ENCODE assay signal across 13 mouse cellular contexts in the genomic region with DNA sequence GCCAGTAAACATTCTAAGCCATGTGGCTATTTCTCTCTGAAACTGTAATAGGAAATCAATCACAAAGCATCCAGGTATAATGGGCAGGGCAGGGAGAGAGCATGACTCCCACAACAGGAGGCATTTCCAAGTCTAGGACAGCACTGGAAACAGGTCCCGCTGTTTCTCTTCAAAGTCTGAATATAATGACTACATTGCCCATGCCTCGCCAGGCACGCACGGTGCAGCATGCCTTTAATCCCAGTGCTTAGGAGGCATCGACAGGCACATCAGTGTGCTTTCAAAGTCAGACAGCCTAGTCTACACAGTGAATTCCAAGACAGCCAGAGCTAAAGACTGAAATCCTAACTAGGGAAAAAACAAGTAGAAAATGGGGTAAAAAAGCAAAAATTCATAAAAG. TPM values are rescaled to one million over a fixed set of nuclear protein-coding genes. Genes with fewer than 3 reads are reported as not detected.
DNase-seq lines count a peak whose midpoint lies in the region; ATAC-seq and TF ChIP-seq lines count a peak whose summit lies in the region.
"Had no signal": no experiment of that assay in that cellular context is flagged by ENCODE, and none has a peak within 500 bp of the region (broad histone marks: within the 10 kb centered on the region; RNA-seq: fewer than 3 reads in every experiment).

No protein-coding gene starts in this region.

- no peak for TF ChIP-seq POLR2A in cortical plate, adult 2 months (IDR thresholded peaks at IDR 0.05; ENCODE audit: extremely low read depth, insufficient read depth, low read length)

- TF ChIP-seq CTCF in cortical plate, adult 2 months (IDR thresholded peaks at IDR 0.05; ENCODE audit: extremely low read depth, insufficient read depth, low read length) = no peak
- no peak for TF ChIP-seq CTCF in stomach, postnatal 0 days (IDR thresholded peaks at IDR 0.05; ENCODE audit: low read depth)

- H3K9me3 ChIP-seq in heart, embryonic 14.5 days (ENCODE audit: control insufficient read depth, low read length) = no peaks in the 10 kb centered on the region
- H3K9me3 ChIP-seq in midbrain, embryonic 14.5 days (ENCODE audit: control insufficient read depth, low read length) = no peaks in the 10 kb centered on the region
- H3K9me3 ChIP-seq in midbrain, embryonic 10.5 days (replicated peaks) = no peaks in the 10 kb centered on the region
- no peaks in the 10 kb centered on the region for H3K9me3 ChIP-seq in stomach, postnatal 0 days (ENCODE audit: control insufficient read depth, low read length)
- H3K9me3 ChIP-seq: embryonic facial prominence, embryonic 10.5 days; forebrain, embryonic 15.5 days; limb, embryonic 15.5 days; stomach, embryonic 15.5 days had no signal

- ATAC-seq in heart, embryonic 14.5 days (ENCODE audit: insufficient number of reproducible peaks, insufficient read depth, low FRiP score, low read depth) = no peak
- no peak for ATAC-seq in midbrain, embryonic 14.5 days (ENCODE audit: low FRiP score, low TSS enrichment)
- ATAC-seq in stomach, postnatal 0 days (ENCODE audit: low FRiP score, low TSS enrichment) = no peak
- ATAC-seq: forebrain, embryonic 15.5 days had no signal

- intact Hi-C loops in heart, postnatal 10 days (cut with DNase I) = no loop called here

- H3K36me3 ChIP-seq in heart, embryonic 14.5 days (ENCODE audit: control insufficient read depth, insufficient read depth, low read length) = peaks cover 89% of the 10 kb centered on the region
- H3K36me3 ChIP-seq in midbrain, embryonic 14.5 days (ENCODE audit: control insufficient read depth, insufficient read depth, low read length) = peaks cover 42% of the 10 kb centered on the region
- H3K36me3 ChIP-seq in midbrain, embryonic 10.5 days = peaks cover 96% of the 10 kb centered on the region
- H3K36me3 ChIP-seq in stomach, postnatal 0 days (ENCODE audit: control insufficient read depth, insufficient read depth, low read length) = peaks cover 15% of the 10 kb centered on the region

- no peaks in the 10 kb centered on the region for H3K27me3 ChIP-seq in heart, embryonic 14.5 days (ENCODE audit: control insufficient read depth, insufficient read depth, low read length)
- H3K27me3 ChIP-seq in midbrain, embryonic 14.5 days (ENCODE audit: control insufficient read depth, insufficient read depth, low read length) = no peaks in the 10 kb centered on the region
- H3K27me3 ChIP-seq in midbrain, embryonic 10.5 days (ENCODE audit: low read depth, poor library complexity, severe bottlenecking) = no peaks in the 10 kb centered on the region
- no peaks in the 10 kb centered on the region for H3K27me3 ChIP-seq in stomach, postnatal 0 days (ENCODE audit: control insufficient read depth, insufficient read depth, low read length)
- H3K27me3 ChIP-seq: forebrain, embryonic 15.5 days; limb, embryonic 15.5 days; stomach, embryonic 15.5 days had no signal

- peaks cover 4 to 29% of the 10 kb centered on the region in 2 experiments for H3K4me1 ChIP-seq in heart, embryonic 14.5 days (ENCODE audit: control insufficient read depth in 2 of 2, insufficient read depth in 2 of 2, low read length in 2 of 2)
- H3K4me1 ChIP-seq in midbrain, embryonic 14.5 days (ENCODE audit: control insufficient read depth, insufficient read depth, low read length) = peaks cover 5% of the 10 kb centered on the region; the same call in 1 of the 2 replicates
- H3K4me1 ChIP-seq in midbrain, embryonic 10.5 days = peaks cover 6% of the 10 kb centered on the region; the same call in 1 of the 2 replicates
- peaks cover 15% of the 10 kb centered on the region for H3K4me1 ChIP-seq in cortical plate, adult 2 months (ENCODE audit: control insufficient read depth, insufficient read depth, low read length)
- H3K4me1 ChIP-seq in stomach, postnatal 0 days (replicated peaks; ENCODE audit: control insufficient read depth, insufficient read depth) = no peaks in the 10 kb centered on the region

- no peak for TF ChIP-seq EP300 in stomach, postnatal 0 days (optimal IDR thresholded peaks at IDR 0.05)

- WGBS in heart, embryonic 14.5 days = 41% methylated on average over 5 of the region's 5 CpGs
- 51% methylated on average over 5 of the region's 5 CpGs for WGBS in midbrain, embryonic 14.5 days
- WGBS in midbrain, embryonic 10.5 days = 84% methylated on average over 5 of the region's 5 CpGs
- WGBS in stomach, postnatal 0 days = 47% methylated on average over 5 of the region's 5 CpGs

- H3K4me3 ChIP-seq in heart, embryonic 14.5 days (ENCODE audit: control insufficient read depth in 1 of 2, insufficient read depth in 1 of 2, low read depth in 1 of 2, low read length in 2 of 2) = no peak overlapping the region
- no peak overlapping the region for H3K4me3 ChIP-seq in midbrain, embryonic 14.5 days (replicated peaks; ENCODE audit: low read depth, low read length)
- H3K4me3 ChIP-seq in midbrain, embryonic 10.5 days = no peak overlapping the region
- no peak overlapping the region for H3K4me3 ChIP-seq in cortical plate, adult 2 months (ENCODE audit: insufficient read depth, low read length)
- no peak overlapping the region for H3K4me3 ChIP-seq in stomach, postnatal 0 days (ENCODE audit: low read depth, low read length)
- H3K4me3 ChIP-seq: embryonic facial prominence, embryonic 10.5 days; forebrain, embryonic 15.5 days; limb, embryonic 15.5 days; stomach, embryonic 15.5 days had no signal

- peak overlapping the region; percentile 22 to 33; a peak in 2 of 4 replicates for H3K27ac ChIP-seq in heart, embryonic 14.5 days (replicated peaks in 1 of 2; ENCODE audit: control insufficient read depth in 1 of 2, insufficient read depth in 1 of 2, low read depth in 2 of 2, low read length in 2 of 2)
- H3K27ac ChIP-seq in midbrain, embryonic 14.5 days (replicated peaks; ENCODE audit: low read depth, low read length) = no peak overlapping the region
- no peak overlapping the region for H3K27ac ChIP-seq in midbrain, embryonic 10.5 days (replicated peaks)
- H3K27ac ChIP-seq in cortical plate, adult 2 months (ENCODE audit: insufficient read depth, low read length) = peak overlapping the region; percentile 59; the same call in 1 of the 2 replicates
- H3K27ac ChIP-seq in stomach, postnatal 0 days (replicated peaks) = peak overlapping the region; percentile 31
- H3K27ac ChIP-seq: embryonic facial prominence, embryonic 10.5 days; forebrain, embryonic 15.5 days; limb, embryonic 15.5 days; stomach, embryonic 15.5 days had no signal

- DNase-seq in heart, postnatal 10 days = no peak
- peak; percentile 35 for DNase-seq in midbrain, embryonic 14.5 days
- DNase-seq in midbrain, embryonic 10.5 days (ENCODE audit: low spot score) = no peak
- no peak for DNase-seq in stomach, postnatal 0 days (ENCODE audit: low spot score)
- no peak for DNase-seq in frontal cortex, postnatal 14 days (ENCODE audit: low spot score in 2 of 2)
- DNase-seq: cerebellum, adult 18-20 months; kidney, adult 2 months had no signal

- H3K4me2 ChIP-seq in heart, embryonic 14.5 days (ENCODE audit: low read length) = peak overlapping the region; percentile 7; the same call in 1 of the 2 replicates
- no peak overlapping the region for H3K4me2 ChIP-seq in midbrain, embryonic 14.5 days (ENCODE audit: low read length)
- H3K4me2 ChIP-seq in stomach, postnatal 0 days (replicated peaks; ENCODE audit: low read depth) = no peak overlapping the region
- H3K4me2 ChIP-seq: forebrain, embryonic 15.5 days; limb, embryonic 15.5 days; stomach, embryonic 15.5 days had no signal

- no peak overlapping the region for H3K9ac ChIP-seq in heart, embryonic 14.5 days (ENCODE audit: low read length)
- no peak overlapping the region for H3K9ac ChIP-seq in midbrain, embryonic 14.5 days (replicated peaks; ENCODE audit: low read length)
- no peak overlapping the region for H3K9ac ChIP-seq in stomach, postnatal 0 days (ENCODE audit: low read length)
- H3K9ac ChIP-seq: forebrain, embryonic 15.5 days; limb, embryonic 15.5 days; stomach, embryonic 15.5 days had no signal

RNA-seq across cellular contexts. Expression of a gene that starts 24.8 kb away (rescaled TPM):
- polyA plus RNA-seq in heart, embryonic 14.5 days (2014; fragmentation: Nextera tagmentation; extraction: Ambion mirVana) = 46.9 and 53.0 TPM in 2 replicates
- total RNA-seq in heart, postnatal 10 days (2021) = 10 to 100 TPM; 62.3 to 63.3 TPM
- polyA plus RNA-seq in midbrain, embryonic 14.5 days (2014; fragmentation: Nextera tagmentation; extraction: Ambion mirVana) = 35.9 and 49.8 TPM in 2 replicates
- polyA plus RNA-seq in midbrain, embryonic 10.5 days (2016; fragmentation: Nextera tagmentation; extraction: Ambion mirVana) = 39.6 and 48.3 TPM in 2 replicates
- polyA plus RNA-seq in cortical plate, adult 2 months (2012; rRNA removed) = 31.6 and 33.5 TPM in 2 replicates
- polyA plus RNA-seq in stomach, postnatal 0 days (2015; fragmentation: Nextera tagmentation; extraction: Ambion mirVana) = 15.9 and 18.0 TPM in 2 replicates

Comparison
In these comparisons a context has a peak if more than half of its experiments do, and no peak if none do; other contexts are left out.
1. H3K27ac ChIP-seq: peak in heart, embryonic 14.5 days (2 of 2), cortical plate, adult 2 months (single experiment) and stomach, postnatal 0 days (single experiment); none in midbrain, embryonic 14.5 days (single experiment) and midbrain, embryonic 10.5 days (single experiment).